Mouse (Mus musculus): ENCODE results near the gene Entpd4b.
"Not testable (repeated sequence)": the region's sequence is repeated elsewhere in the genome, so short reads cannot be mapped to it uniquely, and the experiment has no call there.

Gene Entpd4b

DNA sequence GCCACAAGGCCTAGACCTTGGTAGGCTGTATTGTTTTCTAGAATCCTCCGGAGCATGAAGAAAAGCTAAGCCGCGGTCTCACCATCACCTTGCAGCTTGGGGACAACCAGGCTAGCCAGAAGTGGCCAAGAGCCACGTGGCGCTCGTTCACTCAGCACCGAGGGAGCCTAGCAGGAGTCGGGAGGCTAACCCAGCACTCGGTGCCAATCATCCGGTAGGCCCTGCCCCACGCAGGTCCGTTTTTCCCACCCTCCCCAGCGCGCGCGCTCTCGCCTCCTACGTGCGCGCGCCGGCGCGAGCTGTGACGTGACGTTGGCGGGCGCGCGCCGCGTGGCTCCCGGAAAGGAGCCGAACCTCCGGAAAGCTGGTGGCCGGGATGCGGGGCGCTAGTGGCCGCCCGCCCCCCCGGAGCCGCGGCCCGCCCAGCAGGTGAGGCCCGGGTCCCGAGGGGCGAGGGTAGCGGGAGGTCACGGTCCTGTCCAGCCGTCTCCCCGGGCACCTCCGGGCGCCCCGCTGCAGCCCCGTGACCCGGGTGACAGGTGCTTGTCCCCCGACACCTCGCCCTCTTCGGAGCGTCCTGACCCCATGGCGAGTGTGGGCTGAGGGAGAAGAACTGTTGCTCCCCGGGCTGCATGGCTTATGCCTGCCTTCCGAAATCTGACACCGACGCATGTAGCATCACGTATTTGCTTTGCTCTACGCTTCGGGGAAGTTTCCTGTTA lies at the start of gene Entpd4b:
Gene Entpd4b (plus strand): TSS at position 315 of the 722 bp plus-strand sequence.
- DNase-seq (ENCODE audit: low read depth, low spot score) = not testable (repeated sequence)

- not testable (repeated sequence) for DNase-seq (ENCODE audit: low read depth, low spot score)
These were observed 48.2 kb upstream of the Entpd4b start for GRCm38 (mm10) chr14:69507000-69507399.

DNA sequence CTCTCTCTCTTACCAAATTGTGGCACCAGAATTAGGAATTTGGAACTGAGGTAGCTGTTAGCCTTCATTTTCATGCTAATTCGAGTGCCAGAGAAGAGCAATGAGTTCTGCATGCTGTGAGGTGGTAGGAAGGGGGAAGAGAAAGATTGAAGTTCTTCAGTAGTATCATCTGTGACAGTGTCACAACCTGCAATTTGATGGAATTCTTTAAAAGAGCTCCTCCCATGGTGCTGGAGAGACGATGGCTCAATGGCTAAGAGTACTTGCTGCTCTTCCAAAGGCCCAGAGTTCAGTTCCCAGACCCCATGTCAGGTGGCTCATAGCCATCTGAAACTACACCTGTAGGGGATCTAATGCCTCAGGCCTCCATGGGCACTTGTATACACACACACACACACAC lies 42.8 kb upstream of the Entpd4b start, which contains the start of gene Gm27179:
Gene Gm27179 (minus strand): TSS at position 101 of the 400 bp plus-strand sequence.
- not testable (repeated sequence) for DNase-seq (ENCODE audit: low read depth, low spot score)

DNA sequence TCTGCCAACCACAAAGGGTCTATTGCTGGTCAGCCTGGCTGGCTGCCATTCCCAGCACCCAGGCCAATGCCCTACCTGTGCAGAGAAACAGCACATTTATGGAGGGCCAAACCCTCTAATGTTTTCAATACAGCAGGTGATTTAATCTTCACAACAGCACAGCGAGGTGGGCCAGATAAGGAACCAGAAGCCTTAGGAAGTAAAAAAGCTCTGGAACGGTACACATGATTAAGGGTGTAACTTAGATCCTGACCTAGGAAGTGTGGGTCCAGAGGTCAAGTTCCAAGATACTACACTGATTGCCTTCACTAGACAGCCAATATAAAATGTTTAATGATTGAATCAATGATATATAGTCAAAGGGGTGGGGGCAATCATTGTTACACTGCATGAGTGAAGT lies 34.4 kb upstream of the Entpd4b start:
- DNase-seq (ENCODE audit: low read depth, low spot score) = not testable (repeated sequence)

GRCm38 (mm10) chr14:69523001-69523400 lies 32.2 kb upstream of the Entpd4b start:
- DNase-seq (ENCODE audit: low read depth, low spot score) = not testable (repeated sequence)

DNA sequence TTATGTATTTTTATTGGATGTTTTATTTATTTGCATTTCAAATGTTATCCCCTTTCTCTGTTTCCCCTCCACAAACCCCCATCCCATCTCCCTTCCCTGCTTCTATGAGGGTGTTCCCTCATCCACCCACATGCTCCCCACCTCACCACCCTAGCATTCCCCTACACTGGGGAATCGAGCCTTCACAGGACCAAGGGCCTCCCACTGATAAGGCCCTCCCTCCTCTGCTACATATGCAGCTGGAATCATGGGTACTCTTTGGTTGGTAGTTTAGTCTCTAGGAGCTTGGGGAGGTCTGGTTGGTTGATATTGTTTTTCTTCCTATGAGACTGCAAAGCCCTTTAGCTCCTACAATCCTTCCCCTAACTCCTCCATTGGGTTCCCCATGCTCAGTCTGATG lies 29.0 kb upstream of the Entpd4b start:
- DNase-seq (ENCODE audit: low read depth, low spot score) = not testable (repeated sequence)

DNA sequence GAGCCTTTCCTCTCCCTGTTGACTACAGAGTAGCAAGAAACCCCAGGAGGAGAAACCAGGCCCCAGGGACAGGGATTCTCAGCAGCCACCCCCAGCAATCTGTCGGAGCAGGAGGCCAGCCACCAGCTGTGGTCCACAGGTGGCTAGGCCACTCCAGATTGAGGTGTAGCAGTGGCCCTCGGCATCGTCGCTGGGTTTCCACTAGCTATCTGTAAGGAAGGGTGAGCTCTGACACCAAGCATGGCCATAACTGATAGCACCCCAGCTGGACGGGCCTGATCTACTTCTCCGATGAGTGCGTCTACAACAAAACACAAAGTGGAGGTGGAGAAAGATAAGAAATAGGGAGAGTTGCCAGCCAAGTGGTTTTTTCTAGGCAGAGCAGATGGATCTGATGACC lies 18.7 kb upstream of the Entpd4b start:
- not testable (repeated sequence) for DNase-seq (ENCODE audit: low read depth, low spot score)

- DNase-seq (ENCODE audit: low read depth, low spot score) = not testable (repeated sequence)
These were observed 15.1 kb upstream of the Entpd4b start for GRCm38 (mm10) chr14:69540113-69540512.

DNA sequence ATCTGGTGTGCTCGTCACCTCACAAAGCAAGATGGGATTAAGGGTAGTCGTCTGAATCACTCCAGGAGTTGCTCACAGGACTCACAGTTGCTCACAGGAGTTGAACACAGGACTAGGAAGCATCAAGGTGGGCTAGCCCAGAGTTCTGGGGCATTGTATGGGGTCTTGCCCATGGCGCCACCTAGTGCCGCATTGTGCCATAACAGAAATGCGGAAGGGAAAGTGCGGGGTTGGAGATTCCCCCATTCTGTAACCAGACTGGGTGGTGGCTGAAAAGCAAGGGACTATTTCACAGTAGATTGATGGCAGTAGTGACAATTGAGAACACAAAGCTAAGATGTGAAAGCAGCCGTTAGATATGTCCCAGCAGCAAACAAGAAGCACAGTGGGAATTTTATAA lies 12.5 kb upstream of the Entpd4b start:
- not testable (repeated sequence) for DNase-seq (ENCODE audit: low read depth, low spot score)

DNA sequence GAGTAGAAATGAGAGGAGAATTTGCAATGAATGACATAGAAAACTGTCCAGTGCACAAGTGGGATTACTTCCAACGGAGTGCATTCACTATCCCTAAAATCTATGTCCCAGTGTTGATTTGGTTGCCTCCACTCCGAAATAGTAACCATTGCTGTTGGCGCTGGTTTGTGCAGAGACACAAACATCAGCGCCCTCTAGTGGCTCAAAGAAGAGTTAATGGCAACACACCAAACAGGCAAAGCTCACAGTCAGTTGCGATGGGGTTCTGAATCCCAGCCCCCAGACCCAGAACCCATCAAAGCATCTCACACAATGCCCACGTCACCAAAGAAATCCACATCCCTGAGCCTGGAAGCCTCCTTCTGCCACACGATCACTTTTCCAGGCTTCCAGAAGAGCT lies 11.2 kb upstream of the Entpd4b start:
- DNase-seq (ENCODE audit: low read depth, low spot score) = not testable (repeated sequence)

GRCm38 (mm10) chr14:69545052-69545451 lies 10.2 kb upstream of the Entpd4b start:
- DNase-seq (ENCODE audit: low read depth, low spot score) = not testable (repeated sequence)

DNA sequence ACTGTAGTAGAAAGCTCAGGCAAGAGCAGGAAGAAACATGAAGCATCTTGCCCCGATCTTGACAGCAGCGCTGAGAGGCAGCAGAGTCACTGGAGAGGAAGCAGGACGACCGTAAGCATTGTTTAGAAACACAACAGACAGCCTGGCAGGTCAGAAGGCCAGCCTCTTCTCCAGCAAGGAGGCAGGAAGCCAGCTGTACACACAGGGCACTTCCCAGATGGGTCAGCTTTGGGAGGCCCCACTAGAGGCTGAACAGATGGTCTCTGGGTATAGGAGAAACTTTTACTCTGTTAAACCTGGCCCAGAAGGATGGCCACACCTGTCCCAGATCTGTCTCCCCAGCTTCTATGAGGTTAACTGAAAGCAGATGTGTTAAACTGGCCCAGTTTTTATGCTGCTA lies 7.9 kb upstream of the Entpd4b start:
- DNase-seq (ENCODE audit: low read depth, low spot score) = not testable (repeated sequence)

DNA sequence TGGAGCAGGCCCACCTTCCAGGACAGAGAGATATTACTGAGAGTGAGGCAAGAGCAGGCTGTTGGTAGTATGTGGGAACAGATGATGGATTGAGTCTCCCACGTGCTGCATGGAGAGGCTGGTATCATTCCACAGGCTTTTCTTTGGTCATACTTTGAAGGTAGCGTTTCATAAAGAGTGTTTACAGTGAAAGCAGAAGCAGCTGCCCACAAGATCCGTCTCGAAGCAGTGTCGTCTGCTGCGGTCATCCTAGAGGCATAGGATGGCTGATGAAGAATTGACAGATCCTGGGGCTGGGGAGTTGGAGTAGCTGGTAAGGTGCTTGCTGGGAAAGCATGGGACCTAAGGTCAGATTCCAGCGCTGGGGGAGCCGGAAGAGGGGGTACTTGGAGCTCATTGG lies 1.6 kb downstream of the Entpd4b start:
- not testable (repeated sequence) for DNase-seq (ENCODE audit: low read depth, low spot score)

- DNase-seq (ENCODE audit: low read depth, low spot score) = not testable (repeated sequence)
These were observed 2.3 kb downstream of the Entpd4b start for GRCm38 (mm10) chr14:69557550-69557949.
